Mouse (Mus musculus) kidney, adult 2 months (tissue): ENCODE measurements around the gene Elmo1.

Experiments used
- CTCF ChIP-seq: fragments of 200-500 bp; conservative IDR thresholded peaks from 2 replicates; pipeline ENCODE4 v1.5.1; 2011; ENCODE audit warnings: low read depth, mild to moderate bottlenecking, control low read depth, low read length, moderate library complexity, mixed read lengths; ENCODE audit not compliant: insufficient read depth, insufficient read length
- POLR2A ChIP-seq: fragments of 200-500 bp; IDR thresholded peaks from one replicate; pipeline ENCODE4 v1.6.1; 2011; ENCODE audit warnings: low read depth, low read length, control low read depth

DNA sequence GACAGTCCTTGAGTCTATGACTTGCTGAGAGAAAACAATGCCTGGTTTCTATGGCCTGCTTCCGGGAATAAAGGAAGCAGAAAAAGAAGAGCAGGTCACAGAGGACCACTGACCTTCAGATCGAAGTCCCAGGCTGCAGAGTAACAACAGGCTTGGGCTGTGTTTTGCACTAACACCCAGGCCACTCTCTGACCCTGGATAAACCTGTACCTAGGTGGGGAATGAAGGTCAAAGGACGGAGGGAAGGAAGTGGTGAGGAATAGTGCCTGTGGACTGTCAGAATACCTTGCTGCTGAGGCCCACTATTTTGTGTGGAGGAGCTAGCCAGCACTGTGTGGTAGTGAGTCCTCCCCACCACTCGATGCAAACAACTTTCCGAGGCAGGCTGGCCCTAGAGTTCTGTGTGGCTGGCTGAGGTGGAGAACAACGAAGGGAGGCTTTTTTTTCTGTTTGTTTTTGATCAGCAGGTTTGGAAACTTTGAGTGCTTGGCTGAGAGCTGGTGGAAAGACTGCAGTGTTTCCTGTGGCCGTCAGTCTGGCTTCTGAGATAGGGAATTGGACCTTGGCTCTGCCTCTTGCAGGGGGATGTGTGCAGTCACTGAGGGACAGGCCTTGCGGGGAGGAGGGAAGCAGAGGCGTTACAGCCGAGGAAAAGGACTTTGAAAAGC lies 83.7 kb downstream of the Elmo1 start:
- no peak for TF ChIP-seq CTCF
- TF ChIP-seq POLR2A = no peak
